Mouse (Mus musculus) spleen, postnatal 36 days (tissue): ENCODE data around the gene Nr5a1.
A peak's percentile ranks its signal among the peaks of the same experiment; 100 is the strongest.

Experiments used
- DNase-seq, 2 experiments: peaks; one replicate each; pipeline ENCODE4 v3.0.0; 2022; ENCODE audit warnings: low spot score in 2 of 2, mixed read lengths in 1 of 2

Gene Nr5a1

DNA sequence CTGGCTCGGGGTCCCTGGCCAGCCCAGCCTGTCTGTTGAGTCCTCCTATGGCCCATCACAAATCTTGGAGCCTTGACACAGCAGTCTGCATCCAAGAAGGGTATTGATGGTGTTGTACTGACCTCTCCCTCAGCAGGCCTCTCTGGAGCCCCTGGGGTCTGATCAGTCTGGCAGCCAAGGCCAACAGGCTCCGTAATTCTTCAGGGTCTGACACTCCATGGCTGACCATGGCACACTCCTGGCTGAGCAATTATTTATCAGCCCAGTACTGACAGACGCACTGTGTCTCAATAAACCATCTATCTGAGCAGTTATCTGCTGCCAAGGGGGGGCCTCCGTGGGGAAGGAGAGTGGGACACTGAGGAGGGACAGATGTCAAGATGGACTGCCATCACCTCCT, 9.3 kb downstream of the Nr5a1 start:
- DNase-seq = no peak

DNA sequence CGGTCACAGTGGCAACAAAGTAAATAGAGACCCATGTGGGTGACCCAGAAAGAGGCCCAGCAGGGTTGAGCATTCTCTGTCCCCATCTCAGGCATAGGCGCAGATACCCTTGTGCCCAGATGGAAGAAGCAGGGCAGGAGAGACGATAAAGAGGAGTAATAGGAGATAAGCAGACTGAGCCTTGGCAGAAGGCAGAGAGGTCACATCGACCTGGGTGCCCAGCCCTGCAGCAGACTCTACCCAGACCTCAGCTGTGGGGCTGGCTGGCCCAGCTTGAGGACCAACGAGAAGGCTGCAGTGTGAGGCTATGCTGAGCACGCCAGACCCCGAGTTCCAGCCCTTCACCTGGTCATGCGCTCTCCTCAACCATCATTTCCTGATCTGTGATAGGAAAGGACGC, 10.0 kb downstream of the Nr5a1 start:
- DNase-seq = no peak

DNA sequence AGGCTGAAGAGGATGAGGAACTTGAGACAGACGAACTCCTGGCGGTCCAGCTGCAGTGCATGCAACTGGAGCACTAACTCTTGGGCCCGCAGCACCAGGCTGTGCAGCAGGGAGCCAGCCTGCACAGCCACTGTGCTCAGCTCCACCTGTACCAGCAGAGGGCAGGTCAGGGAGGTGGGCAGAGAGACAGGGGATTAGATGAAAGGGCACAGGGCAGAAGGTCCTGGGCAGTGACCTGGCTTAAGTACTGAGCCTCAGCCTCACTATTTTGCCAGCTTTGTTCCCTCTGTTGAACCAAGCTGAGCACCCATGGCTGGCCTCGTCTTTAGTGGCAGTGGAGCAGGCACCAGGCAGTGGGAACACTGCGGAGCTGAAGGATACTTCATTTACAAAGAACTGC, 14.2 kb downstream of the Nr5a1 start:
- no peak for DNase-seq

DNA sequence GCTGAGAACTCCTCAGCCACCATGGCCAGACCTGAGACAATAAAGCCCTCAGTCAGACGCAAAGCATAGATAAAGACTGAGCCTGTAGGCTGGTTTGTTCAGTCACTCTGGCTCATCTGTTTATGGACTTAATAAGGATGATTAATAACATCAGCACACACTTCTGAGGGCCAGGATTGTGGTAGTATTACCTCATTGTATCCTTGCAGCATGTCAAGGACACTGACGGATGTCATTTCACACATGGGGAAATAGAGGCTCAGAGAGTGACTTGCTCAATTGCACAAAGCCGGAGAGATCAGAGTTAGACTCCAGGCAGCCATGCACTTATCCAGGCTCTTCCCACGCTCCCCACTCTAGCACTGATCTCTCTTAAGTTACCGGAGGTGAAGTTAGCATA, 15.7 kb downstream of the Nr5a1 start:
- DNase-seq = no peak

DNA sequence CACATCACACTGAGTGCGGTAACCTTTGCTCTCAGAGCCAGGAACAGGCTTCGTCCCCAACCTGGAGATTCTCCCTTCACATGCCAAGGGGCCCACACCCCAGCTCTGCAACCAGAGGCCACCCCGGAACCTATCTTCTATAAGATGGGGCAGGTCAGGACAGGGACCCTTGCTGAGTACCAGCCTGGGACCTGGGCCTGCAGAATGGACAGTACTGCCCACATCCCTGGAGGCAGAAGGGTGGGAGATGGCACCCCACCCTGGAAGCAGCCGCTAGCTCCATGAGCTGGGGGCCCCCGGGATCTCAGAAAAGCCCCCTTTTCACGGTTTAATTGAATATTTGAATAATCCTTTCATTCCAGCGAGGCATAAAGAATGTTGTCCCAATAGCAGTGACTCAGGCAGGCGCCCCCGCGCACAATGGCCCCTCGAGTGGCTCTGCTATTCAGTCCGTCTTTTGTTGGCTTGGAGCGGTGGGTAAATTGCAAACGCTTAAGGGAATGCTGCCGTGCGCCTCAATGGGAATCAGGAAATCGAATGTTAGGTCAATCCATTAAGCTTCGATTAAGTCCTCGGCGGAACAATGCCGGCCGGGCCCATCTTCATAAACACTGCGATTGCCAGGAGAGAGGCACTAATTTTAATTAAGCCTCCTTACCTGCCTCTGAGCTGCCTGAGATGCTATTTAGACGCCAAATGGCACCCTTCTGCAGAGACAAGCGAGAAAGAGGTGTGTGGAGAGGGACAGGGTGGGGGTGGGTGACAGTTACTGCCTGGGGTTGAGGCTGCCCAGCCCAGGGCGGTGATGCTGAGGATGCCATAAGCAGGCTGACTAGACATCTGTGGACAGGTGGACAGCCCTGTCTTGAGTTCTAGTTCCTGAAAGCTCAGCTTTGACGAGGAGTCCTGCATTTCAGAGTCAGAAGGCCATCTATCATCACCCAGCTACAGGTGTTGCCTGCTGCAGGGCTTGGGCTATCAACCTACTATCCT, 16.9 kb downstream of the Nr5a1 start:
- DNase-seq = no peak

DNA sequence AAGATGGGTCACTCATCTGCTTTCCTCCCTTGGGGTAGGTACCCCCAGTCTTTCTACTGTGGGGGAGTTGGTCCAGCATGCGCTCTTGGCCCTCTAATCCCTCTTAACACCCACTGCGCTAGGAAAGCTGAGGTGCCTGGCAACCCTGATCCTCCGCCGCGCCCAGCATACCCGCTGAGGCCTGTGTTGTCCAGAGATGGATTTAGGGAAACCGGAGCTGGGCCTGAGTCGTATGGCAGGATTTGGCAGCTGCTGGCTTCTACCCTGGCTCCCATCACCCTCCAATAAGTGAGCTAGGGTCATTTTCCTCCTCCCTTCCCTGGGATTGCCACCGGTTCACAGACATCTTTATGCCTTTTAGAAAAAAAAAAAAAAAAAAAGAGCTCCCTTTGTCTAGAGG, 18.6 kb downstream of the Nr5a1 start:
- no peak for DNase-seq

DNA sequence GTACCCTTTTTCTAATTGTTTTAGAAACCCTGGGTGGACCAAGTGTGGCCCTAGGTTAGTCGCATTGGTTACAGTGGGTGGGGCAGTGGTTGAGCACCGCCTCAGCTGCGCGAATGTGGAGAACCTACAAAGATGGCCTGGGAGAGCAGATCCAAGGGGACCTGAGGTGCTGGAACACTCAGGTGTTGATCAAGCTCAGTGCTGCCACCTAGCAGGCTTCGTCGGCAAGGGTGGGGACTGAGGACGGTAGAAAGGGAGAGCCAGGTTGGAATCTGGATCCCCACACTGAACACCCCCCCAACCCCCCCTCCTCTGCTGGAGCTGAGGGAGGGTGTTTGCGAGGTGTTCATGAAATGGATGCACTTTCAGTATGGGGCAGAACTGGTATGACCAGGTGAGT, 22.8 kb downstream of the Nr5a1 start:
- no peak for DNase-seq

DNA sequence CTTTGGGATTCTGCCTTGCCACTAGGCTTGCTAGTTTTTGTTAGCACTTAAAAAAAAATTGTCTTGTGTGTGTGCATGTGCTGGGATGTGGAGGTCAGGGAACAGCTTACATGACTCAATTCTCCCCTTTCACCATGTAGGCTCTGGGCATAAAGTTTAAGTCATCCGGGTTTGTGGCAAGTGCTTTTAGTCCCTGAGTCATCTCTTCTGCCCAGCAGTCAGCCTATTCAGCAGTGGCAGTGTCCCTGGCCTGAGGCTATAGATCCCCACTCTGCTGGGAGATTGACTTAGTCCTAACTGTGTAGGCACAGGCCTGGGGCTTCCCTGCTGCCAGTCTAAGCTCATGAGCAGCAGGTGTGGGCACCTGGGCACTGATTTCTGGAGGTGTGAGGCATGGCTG, 24.5 kb downstream of the Nr5a1 start:
- DNase-seq = no peak

DNA sequence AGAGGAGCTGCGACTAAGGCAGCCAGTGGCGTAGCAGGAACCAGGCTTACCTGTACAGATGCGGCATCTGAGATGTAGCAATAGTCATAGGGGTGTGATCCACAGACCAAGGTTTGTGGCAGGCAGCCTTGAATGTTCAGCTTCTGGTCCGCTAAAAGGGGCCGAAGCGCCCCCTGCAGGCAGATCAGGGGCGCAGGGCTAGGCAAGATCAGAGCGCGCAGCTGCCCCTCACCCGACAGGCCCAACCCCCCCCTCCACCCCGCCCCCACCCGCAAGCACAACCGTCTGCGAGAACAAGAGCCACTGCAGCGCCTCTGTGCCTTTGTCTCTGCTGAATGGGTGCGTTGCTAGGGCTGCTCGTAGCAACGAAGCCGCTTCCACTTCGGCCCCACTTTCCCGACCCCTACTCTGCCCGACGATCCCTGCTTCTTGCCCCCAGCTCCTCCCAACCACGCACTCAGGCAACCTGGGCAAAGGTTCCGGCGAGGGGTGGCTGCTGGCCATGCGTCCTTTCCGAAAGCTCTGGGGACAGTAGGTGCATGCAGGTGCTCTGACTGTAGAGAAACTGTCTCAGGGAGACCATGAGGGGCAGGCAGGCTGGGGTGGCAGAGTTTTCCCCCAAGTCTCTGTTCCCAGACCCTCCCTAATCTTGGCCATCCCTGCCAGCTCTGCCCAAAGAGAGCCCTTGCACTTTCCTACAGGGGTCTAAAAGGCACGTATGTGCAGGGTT, 25.4 kb downstream of the Nr5a1 start:
- no peak for DNase-seq

DNA sequence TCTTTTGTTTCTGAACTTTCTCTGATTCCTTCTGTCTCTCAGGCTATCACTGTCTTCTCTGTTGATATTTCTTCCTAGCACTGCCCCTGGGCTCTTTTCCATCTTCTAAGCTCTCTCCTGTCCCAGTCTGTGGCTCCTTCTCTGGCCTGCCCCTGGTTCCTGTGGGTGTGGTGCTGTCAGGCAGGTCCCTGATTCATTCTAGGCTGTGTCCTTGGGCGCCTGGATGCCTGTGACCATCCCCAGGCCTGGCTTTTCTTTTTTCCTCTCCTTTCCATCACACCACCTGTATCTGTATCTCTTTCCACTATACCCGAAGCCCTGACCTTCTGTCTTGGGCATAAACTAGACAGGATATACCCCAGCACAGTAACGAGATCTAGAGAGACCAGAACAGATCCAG, 28.6 kb downstream of the Nr5a1 start:
- DNase-seq = no peak

DNA sequence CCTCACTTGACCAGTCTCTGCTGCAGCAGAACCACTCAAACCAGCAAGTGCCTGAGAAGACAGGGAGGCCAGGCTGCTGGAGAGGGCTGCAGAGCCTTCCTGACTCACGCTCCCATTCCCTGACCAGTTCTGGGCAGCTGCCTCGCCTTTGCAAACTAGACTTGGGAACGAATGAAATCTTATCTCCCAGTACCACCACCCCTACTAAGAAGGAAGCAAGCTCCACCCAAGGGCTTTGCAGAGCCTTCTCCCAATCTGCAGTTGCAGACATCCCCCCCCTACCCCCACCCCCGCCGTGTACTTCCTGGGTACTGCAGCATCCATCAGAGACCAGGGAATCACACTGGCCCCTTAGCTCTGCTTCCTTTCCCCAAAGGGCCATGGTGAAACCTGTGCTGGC, 31.3 kb downstream of the Nr5a1 start:
- DNase-seq = no peak

DNA sequence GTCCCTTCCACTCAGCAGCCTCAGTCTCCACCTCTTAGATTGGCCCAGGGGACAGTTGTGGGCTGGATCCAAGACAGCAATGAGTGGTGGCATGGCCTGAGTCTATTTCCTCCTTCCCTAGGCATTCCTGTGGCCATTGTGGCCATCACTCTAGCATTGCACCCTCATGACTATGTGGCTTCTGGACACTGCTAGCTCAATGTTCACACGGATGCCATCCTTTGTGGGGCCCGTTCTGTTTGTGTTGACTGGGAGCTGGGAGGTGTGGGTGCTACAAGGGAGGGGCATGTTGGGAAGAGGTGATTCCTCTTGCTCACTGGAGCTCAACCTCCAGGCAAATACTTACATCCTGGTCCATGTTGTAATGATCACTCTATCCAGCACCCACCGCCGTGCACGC, 32.1 kb downstream of the Nr5a1 start:
- no peak for DNase-seq

DNA sequence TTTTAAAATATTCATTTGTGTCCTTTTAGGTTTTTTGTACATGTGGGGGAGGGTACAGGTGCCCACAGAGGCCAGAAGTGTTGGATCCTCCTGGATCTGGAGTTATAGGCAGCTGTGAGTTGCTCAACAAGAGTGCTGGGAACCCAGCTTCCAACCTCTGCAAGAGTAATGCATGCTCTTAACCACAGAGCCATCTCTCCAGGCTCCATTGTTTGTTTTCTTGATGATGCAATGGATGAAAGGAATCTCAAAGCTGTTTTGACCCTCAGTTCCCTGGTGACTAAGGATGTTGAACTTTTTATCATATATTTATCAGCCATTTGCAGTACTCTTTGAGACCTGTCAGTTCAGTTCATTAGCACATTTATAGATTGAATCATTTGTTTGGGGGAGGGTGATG, 35.4 kb downstream of the Nr5a1 start:
- DNase-seq = no peak

DNA sequence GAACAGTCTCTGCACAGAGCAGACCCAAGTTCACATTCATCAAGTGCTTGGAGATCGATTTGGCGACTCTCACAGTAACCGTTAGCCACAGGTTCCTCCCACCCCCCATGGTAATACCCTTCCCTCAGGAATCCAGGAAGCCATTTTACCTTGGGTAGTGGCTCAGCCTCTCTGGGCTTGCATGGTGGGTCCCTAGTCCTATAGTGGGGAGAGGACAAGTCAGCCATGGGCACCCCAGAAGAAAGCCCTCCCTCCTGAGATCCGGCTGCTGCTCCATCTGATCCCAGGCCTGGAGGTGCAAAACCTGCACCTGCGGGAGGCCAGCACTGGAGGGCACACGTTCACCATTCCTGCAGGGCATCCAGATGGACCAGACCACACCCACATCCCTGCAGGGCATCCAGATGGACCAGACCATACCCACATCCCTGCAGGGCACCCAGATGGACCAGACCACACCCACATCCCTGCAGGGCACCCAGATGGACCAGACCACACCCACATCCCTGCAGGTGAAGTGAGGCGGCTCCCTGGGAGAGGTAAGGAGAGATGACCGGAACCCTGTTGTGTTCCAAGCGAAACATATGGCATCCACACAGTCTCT, 38.9 kb downstream of the Nr5a1 start:
- no peak for DNase-seq

DNA sequence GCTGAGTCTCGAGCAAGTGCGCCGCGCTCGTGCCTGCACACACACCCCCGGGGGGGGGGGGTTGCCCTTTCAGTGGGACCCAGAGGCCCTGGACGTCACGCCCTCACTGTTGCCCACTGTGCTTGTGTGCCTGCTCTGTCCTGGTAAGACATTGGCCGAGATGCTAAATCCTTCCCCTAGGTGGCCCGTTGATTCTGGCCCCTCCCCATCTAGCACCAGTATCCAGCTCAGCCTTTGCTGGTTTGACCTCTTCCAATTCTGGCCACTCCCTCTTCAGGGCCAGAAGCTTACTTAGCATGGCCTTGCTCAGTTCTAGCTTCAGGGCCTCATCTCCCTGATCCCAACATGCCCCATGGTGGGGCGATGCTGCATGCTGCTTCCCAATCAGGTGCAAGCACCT, 41.8 kb downstream of the Nr5a1 start:
- no peak for DNase-seq

DNA sequence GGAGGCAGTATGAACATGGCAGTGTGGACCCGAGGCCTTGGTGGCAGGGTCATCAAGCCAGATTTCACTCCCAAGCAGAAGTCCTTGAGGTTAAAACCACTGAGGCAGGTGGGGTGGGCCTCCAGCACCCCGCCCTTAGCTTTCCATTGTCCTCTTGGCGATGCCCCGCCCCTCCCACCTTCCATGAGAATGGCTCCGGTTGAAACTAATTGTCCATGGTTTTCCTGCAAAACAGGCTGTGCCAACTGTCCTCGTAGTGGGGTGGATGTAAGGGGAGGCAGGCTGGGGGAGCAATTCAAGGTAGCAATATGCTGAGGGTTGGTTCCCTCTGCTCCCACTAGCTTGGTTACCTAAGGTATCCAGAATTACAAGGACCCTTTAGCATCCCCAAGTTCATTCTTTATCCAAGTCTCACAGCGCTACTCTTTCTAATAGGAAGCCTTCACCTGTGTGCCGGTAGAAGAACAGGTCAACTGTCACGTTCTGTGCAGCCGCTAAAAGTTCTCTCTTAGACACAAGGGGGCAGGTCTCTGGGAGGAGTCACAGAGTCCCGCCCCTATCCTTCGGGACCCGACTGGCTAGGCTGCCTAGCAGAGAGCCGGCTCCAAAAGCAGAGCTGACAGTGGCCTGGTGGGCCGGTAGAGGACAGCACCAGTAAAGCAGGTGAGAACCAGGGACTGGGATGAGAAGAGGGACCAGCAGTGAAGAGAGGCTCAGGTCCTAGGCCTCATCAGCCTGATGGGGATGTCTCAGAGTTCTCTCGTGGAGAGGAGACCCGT, 45.4 kb downstream of the Nr5a1 start:
- DNase-seq = no peak

DNA sequence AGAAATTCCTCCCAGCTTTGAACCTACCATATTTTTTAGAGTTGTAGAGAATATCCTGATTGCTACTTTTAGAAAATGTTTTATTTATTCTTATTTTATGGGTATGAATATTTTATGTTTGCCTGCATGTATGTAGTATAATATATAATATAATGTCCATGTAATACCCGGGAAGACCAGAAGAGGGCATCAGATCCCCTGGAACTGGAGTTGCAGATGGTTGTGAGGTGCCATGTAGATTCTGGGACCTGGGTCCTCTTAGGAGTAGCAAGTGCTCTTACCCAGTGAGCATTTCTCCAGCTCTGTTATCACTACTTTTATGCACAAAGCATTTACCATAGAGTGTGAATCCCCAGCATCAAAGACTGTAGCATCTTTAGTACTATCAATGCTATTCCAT, 52.9 kb downstream of the Nr5a1 start:
- no peak for DNase-seq

DNA sequence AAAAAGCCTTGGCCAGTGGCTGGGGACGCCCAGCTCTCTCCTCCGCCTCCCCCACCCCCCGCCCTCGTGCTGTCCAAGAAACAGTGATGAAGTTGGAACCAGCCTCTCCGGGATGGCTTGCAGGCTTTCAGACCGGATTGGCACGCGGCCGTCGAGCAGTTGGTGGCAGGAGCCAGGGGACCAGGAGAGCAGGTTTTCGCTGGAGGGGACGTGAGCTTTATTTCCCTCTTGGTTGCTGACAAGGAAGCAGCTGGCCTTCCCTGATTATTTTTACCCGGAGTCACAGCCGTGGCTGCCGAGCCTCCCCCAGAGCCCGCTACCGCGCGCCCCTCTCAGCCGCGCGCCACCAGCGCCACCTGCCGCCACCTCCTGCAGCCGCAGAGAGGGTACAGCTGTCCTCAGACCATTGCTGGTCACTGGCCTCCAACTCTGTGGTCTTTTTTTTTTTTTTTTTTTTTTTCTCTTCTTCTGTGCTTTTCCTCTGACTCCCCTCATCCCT, 56.0 kb downstream of the Nr5a1 start:
- DNase-seq = peak; percentile 27 to 31

DNA sequence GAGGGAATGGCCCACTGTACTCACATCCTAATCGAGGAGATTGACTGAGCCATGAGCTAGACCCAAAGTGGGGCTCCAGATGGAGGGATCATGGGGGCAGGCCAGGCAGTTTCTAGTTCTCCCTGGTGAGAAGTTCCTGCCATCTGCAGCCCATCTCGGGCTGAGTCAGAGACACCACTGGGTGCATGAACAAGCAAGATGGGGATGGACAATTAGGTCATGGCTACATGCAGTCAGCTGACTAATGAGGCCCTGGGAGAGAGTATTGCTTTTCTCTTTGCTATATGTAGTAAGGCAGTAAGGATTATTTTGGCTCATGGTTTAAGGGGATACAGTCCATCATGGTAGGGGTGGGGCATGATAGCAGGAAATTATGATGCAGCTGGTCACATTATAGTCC, 60.6 kb downstream of the Nr5a1 start:
- DNase-seq = no peak

DNA sequence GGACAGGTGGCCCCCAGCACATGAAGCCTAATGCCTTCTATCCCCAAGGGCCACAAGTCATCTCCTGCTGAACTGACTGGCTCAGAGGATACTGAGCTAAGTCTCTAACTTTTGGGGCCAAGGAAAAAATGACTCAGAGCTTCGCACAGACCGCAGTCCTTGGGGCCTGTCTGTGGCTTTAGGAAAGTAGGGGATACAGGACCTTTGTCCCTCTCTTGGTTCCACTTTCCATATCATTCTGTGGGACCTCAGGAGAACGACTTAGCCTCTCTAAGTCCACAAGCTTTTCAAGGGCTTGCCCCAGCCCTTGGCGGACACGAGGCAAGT, 61.1 kb downstream of the Nr5a1 start:
- DNase-seq = no peak

DNA sequence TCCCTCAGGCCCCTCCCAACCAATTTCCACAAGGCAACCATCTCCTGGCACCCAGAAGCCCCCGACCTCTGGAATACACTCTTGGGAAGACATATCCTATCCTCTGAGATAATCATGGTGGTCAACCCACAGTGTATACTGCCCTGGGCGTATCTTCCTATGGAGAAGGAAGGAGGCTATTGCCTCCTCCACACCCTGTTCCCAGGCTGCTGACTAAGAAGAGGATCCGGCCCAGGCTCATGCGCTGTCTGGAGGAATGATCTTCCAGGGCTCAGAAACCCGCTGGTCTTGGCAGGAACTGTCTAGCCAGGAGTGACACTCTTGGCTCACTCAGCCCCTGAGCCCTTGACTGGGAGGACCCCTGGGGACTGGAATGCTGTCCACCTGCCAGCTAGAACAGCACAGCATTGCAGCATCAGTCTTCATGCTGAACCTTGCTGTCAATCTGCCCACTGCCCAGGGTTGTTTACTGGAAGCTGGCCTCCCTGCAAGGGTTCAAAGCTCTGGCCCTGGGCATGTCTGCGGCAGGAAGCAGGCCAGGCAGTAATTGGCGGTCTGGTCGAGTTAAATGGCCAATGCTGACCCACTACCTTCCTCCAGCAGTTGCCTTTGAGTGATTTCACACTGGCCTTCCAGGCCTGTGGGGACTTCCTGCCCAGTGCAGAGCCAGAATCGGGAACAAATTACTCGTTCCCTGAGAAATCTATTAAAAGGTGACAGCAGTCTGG, 61.6 kb downstream of the Nr5a1 start:
- no peak for DNase-seq
